ENCODE assay signal across 14 mouse cellular contexts in genomic region chr12:40327012-40327660, GRCm38 (mm10).
A peak's percentile ranks its signal among the peaks of the same experiment; 100 is the strongest.
DNase-seq lines count a peak whose midpoint lies in the region; ATAC-seq and TF ChIP-seq lines count a peak whose summit lies in the region.
"Had no signal": no experiment of that assay in that cellular context is flagged by ENCODE, and none has a peak within 500 bp of the region (broad histone marks: within the 10 kb centered on the region; RNA-seq: fewer than 3 reads in every experiment).

No protein-coding gene starts in this region.

- peaks cover 7% of the 10 kb centered on the region for H3K36me3 ChIP-seq in C2C12 (ENCODE audit: control insufficient read depth, insufficient read depth)
- peaks cover 9% of the 10 kb centered on the region; the same call in 1 of the 2 replicates for H3K36me3 ChIP-seq in limb, embryonic 13.5 days

- no peak for TF ChIP-seq CTCF in C2C12 (IDR thresholded peaks at IDR 0.05; ENCODE audit: control insufficient read depth, insufficient read depth, insufficient read length)

- H3K4me3 ChIP-seq in C2C12 (ENCODE audit: insufficient read depth, poor library complexity, severe bottlenecking), result no peak overlapping the region
- no peak overlapping the region for H3K4me3 ChIP-seq in limb, embryonic 13.5 days

- H3K9me3 ChIP-seq in limb, embryonic 13.5 days, result no peaks in the 10 kb centered on the region

- H3K4me1 ChIP-seq in limb, embryonic 13.5 days, result peaks cover 11% of the 10 kb centered on the region

- H3K27me3 ChIP-seq in C2C12 (ENCODE audit: control insufficient read depth, insufficient read depth, insufficient read length), result no peaks in the 10 kb centered on the region
- no peaks in the 10 kb centered on the region for H3K27me3 ChIP-seq in limb, embryonic 13.5 days

- DNase-seq in gastrocnemius, adult 18-20 months (ENCODE audit: low spot score), result peak; percentile 75
- DNase-seq in gastrocnemius, postnatal 36 days, result no peak
- peak; percentile 40 for DNase-seq in kidney, adult 18-20 months
- DNase-seq in layer of hippocampus, postnatal 25 days (ENCODE audit: extremely low spot score in 1 of 2, low spot score in 1 of 2), result no peak
- no peak for DNase-seq in left cerebral cortex, postnatal 10 days (ENCODE audit: extremely low spot score in 1 of 2, low spot score in 2 of 2)
- no peak for DNase-seq in testis, postnatal 10 days (ENCODE audit: low spot score)
- DNase-seq: adrenal gland, postnatal 36 days; cerebellum, postnatal 14 days; layer of hippocampus, adult 9-11 months; liver; thymus, postnatal 4 days had no signal

- H3ac ChIP-seq in C2C12 (ENCODE audit: control insufficient read depth, insufficient read length, low read depth), result no peak overlapping the region

- ATAC-seq in limb, embryonic 13.5 days (ENCODE audit: low FRiP score, low read depth), result peak; percentile 84

- H3K79me2 ChIP-seq in C2C12 (ENCODE audit: control insufficient read depth, insufficient read depth), result no peaks in the 10 kb centered on the region

- H3K79me3 ChIP-seq in C2C12 (ENCODE audit: low read depth), result no peaks in the 10 kb centered on the region

- intact Hi-C loops in gastrocnemius, postnatal 36 days (cut with DNase I), result no loop called here
- intact Hi-C loops in left cerebral cortex, postnatal 10 days (cut with DNase I), result no loop called here

- H3K27ac ChIP-seq in limb, embryonic 13.5 days, result no peak overlapping the region
- H3K27ac ChIP-seq: hindbrain, embryonic 14.5 days had no signal

- WGBS in limb, embryonic 13.5 days, result 25% methylated on average over 5 of the region's 5 CpGs

- no peak overlapping the region for H3K4me2 ChIP-seq in limb, embryonic 13.5 days (replicated peaks)
- H3K4me2 ChIP-seq: hindbrain, embryonic 14.5 days had no signal

- no peak overlapping the region for H3K9ac ChIP-seq in limb, embryonic 13.5 days
- H3K9ac ChIP-seq: hindbrain, embryonic 14.5 days had no signal

TF ChIP-seq in C2C12, 6 proteins besides CTCF, POLR2A, EP300 and RAD21:
- TF ChIP-seq MAX (IDR thresholded peaks at IDR 0.05), result no peak
- peak; percentile 85 for TF ChIP-seq MYOD1 (IDR thresholded peaks at IDR 0.05; ENCODE audit: control insufficient read depth, insufficient read length, low read depth)
- no peak for TF ChIP-seq CEBPB (IDR thresholded peaks at IDR 0.05; ENCODE audit: low read depth)

Comparison
In these comparisons a context has a peak if more than half of its experiments do, and no peak if none do; other contexts are left out.
1. DNase-seq: peak in gastrocnemius, adult 18-20 months (single experiment) and kidney, adult 18-20 months (single experiment); none in gastrocnemius, postnatal 36 days (0 of 2), layer of hippocampus, postnatal 25 days (0 of 2), left cerebral cortex, postnatal 10 days (0 of 2) and testis, postnatal 10 days (single experiment).